Mouse (Mus musculus) natural killer cell, adult 2 months (primary cell): ENCODE data around the gene Kbtbd6.
A peak's percentile ranks its signal among the peaks of the same experiment; 100 is the strongest.

Experiments
- DNase-seq, 2 experiments: peaks; one replicate each; pipeline ENCODE4 v3.0.0; 2022; ENCODE audit warnings: low spot score in 2 of 2

Kbtbd6 gene

DNA sequence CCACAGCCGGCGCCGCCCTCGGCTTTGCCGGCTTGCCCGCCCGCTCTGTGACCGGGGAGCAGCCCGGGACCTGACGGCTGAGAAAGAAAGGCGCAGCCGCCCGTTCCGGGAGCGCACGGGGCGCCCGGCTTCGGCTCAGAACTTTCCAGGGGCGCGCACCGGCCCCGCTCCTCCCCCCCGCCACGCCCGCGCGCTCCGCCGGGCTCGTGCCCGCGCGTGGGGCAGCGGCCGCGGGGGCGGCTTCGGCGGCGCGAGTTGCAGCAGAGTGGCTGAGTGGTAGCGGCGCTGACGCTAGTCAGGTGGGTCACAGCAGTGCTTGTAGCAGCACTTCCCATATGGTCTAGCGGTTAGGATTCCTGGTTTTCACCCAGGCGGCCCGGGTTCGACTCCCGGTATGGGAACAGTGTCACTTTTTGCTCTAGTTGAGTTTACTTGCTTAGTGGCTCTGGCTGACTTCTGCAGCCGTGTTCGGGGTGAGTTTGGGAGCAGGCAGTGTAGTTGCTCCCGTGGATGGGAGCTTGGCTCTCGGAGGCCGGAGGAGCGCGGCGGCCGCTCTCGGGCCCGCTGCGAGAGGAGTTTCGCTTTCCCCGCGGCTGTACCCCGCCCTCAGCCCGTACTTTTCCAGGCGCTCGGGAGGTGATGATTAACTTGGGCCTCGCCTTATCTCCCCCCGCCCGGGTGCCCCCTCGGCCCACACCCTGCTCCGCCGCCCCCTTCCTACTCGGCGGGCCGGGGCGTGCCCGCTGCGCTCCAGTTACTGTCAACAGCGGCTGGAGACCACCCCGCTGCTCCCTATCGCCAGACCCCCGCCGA lies 29.9 kb downstream of the Kbtbd6 start, which contains the start of gene Wbp4:
TSS of gene Wbp4 (minus strand) at position 182 of the 813 bp plus-strand sequence.
- DNase-seq = peak; percentile 87 to 92

DNA sequence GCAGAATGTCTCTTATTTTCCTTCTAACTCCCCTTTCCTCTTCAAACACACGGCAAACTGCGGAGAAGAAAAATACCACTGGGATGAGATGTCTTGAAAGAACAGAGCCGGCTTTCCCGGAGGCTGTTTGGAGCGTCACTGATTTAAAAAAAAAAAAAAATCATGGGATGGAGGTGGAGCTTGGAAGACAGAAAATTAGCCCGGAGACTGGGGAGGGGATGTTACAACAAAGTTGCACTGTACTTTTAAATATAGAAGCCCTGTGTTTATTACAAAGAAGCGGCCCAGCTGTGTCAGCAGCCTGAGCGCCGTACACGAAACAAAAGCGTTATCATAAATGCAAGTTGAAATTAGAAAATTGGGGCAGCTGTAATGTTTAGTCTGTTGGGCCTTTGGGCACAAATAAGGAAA lies 30.6 kb downstream of the Kbtbd6 start:
- DNase-seq = no peak

DNA sequence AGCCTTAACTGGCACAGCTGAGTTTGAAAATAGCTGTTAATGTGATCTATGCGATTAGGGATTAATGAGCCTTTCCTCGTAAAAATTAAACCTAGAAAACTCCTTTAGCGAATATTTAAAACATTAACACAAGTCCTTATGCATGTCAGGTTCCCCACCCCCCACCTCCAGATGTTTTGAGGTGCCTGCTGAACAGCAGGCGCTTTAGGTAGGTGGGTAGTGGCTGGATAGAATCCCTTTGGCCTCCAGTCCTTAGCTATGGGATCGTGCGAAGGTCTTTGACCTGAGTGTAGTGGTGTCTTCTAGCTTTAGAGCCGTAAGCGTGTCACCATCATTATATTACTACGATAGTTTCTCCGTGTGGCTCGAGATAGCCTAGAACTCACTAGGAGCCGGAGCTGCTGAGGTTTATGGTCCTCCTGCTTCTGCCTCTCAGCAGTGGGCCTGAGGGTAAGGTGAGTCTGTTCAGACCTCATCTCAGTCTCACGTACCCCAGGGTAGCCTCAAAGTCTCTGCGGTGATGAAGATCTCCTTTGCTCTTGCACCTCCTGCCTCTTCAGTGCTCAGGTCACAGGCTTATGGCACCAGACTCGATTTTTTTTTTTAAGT lies 31.2 kb downstream of the Kbtbd6 start:
- DNase-seq = no peak

DNA sequence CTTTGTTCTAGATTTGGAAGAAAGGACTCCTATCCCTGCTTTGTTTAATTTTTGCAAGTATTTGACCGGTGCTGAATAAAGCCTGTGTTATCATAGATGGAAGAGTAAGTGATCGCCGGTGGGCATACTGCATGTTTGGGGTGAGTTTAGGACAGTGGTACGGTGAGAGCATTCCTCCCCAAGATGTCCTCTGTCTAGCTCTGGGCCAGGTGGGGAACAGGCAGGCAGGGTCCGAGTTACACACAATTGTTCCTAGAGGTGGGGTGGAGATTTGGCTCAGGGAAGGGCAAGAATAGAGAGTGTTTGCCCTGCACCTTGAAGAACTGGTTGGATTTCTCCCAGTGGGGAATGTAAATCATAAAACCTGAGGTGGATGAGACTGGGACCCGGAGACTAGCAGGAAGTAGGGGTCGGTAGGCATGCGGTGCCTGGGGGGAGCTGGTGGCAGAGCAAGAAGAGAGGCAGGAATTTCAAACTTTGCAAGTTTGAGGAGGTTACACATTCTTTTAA lies 32.0 kb downstream of the Kbtbd6 start:
- DNase-seq = no peak

DNA sequence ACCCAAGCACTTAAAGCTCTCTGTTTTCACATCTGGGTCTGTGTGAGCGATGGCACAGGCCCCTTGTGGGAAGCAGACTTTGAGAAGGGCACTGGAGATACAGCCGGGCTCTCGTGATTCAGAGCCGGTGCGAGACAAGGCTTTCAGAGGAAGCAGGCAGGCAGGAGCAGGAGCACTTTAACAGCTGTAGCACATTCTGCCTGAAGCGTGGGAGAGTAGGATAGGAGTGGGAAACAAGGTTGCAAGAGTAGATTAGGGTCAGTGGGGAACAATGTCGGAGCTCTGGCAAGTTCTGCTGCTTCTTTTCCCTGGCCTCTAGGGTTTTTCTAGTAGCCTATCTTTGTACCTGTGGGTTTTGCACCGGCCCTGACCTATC lies 35.0 kb downstream of the Kbtbd6 start:
- no peak for DNase-seq

DNA sequence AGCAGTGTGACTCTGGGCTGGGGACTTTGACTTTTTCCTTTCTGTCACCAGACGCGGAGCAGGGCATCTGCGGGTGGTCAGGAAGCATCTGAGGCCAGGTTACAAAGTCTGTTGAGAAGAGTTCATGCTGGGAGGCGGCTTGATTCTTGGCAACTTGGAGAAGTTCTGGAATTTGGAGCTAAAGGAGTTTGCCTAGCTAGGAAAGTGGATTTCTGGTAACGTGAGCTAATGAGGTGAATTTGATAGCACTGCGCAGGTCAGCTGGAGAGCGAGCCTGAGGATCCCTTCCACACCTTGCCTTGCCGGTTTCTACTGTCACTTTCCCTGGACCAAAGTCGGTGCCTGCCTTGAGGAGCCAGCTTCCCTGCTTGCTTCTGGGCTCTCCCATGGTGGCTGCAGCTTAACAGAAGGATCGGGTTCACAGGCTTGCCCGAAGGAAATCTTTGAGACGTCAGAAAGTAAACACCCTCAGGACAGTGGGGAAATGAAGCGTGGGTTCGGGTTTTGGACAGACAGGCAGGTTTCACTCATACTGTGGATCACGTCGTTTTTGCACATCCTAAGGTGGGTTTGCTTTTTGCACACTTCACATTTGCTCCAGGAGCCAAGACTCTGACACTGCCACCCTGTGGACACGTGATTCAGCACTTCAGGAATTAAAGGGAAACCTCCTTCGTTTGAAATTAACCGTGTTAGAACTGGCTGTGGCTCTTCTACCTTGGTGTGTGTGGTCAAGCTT lies 35.5 kb downstream of the Kbtbd6 start:
- no peak for DNase-seq

DNA sequence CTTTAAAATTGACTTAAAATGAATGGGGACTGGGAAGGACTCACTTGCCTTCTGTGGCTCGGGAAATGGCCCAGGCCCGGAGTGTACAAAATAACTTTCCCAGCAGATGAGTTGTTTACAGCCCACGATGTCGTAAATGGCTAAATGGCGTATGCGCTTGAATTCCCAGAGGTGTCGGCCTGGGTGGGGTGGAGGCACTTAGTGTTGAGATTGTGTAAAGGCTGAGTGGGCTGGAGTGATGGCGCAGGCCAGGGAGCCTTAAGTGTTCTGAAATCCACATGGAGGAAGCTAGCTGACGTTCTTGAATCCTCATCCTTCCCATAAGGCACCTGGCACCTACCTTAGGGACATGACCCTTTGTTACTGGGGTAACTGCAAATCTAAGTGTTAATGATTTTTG lies 36.9 kb downstream of the Kbtbd6 start:
- no peak for DNase-seq

DNA sequence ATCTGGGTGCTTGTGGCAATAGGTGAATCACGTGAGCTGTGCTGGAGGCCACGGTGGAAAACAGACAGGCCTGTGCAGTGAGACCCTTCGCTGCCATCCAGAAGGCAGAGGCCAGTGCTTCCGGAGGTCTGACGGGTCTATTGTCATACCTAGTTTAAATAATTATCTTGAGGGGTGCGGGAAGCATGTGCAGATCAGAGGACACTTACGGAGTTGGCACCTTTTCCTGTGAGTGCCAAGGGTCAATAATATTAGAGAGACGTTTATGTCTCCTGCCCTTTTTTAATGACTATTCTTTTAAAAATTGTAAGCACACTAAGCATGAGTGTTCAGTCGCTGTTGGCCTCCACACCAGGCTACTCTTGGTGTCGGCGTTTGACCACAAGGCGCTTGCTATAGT lies 37.5 kb downstream of the Kbtbd6 start:
- DNase-seq = no peak

DNA sequence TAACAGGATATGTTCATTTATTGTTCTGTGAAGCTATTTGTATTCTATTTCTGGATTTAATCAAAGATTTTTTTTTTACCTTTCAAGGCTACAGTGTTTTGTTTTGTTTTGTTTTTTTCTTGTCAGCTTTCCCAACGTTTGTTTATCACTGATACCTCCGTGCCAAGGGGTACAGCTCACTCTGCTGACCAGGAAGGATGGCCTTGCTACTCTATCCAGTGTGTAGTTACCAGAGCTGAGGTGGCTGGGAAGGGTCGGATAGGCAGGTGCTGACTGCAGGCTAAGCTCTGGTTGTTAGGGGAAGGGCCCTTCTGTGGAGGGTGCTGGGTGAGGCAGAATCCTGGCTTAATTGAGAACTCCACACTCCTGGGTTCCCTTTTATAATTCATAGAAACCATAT lies 38.6 kb downstream of the Kbtbd6 start:
- no peak for DNase-seq

DNA sequence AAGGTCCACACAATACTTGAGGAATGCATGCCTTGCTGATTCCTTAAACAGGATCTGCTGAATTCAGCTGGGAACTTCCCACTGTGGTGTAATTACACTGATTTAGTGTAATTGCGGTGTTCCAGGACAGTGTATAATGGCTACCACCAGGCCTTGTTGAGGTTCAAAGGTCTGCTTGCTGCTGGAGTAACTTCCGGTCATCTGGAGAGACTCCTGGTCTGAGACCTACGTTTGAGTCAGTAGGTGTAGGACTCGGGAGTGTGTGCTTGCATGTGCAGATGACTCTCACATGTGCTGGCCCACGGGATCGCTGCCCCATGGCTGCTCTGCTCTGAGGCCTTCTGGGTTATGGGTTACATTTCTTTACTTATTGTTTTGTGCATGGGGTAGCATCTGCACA lies 42.7 kb downstream of the Kbtbd6 start:
- no peak for DNase-seq

DNA sequence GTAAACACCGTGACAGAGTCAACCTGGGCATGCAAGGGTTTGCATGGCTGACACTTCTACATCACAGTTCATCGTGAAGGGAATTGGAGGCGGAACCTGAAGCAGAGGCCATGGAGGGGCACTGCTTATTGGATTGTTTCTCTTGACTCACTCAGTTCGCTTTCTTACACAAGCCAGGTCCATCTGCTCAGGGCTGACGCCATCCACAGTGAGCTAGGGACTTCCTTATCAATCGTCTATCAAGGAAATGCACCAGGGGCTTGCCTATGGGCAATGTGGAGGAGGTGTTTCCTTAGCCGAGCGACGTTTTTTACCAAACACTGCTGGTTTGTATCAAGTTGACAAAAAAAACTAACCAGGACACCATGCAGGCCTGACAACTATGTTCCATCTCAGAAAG lies 47.7 kb downstream of the Kbtbd6 start:
- no peak for DNase-seq

DNA sequence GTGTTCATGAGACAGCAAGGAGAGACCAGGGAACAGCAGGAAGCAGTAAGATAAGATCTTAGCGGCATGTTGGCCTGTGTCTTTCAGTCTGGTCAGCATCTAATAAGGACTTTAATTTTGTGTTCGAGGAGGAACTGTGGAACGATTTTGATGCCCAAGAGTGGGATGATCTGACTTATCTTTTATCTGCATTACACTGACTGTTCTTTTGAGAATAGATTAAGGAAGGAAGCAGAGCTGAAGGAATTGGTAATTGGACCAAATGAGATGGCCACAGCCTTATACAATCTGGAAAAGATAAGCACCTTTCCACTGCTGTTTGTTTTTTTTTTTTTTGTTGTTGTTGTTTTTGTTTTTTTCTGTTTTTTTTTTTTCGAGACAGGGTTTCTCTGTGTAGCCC lies 49.1 kb downstream of the Kbtbd6 start:
- DNase-seq = no peak

DNA sequence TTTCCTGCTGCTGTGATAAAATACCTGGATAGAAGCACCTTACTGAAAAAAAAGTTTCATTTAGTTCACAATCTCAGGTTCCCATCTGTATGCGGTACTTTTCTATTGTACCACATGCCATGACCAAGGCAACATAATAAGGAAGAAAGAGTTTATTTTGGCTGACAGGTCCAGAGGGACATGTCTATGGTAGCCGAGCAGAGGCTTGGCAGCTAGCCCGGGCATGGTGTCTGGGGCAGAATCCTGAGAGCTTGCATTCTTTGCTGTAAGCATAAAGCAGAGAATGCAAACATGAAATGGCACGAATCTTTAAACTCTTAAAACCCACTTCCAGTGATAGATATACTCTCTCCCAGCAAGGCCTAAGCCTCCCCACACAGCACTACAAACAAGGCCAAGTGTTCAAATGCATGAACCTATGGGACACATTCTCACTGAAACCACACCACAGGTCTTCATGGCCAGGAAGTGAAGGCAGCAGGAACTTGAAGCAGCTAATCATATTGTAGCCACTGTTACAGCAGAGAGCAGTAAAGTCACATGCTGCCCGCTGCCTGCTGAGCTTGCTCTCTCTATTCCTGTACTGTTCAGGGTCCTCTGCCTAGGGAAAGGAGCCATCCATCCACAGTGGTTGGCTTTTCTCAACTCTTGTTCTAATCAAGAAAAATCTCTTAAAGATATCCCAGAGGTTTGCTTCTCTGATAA lies 51.9 kb downstream of the Kbtbd6 start:
- DNase-seq = no peak
